ENCODE assay signal across 19 mouse cellular contexts in genomic region chr4:154567942-154568341, GRCm38 (mm10).
DNase-seq lines count a peak whose midpoint lies in the region; ATAC-seq and TF ChIP-seq lines count a peak whose summit lies in the region.
"Had no signal": no experiment of that assay in that cellular context is flagged by ENCODE, and none has a peak within 500 bp of the region (broad histone marks: within the 10 kb centered on the region; RNA-seq: fewer than 3 reads in every experiment).

No protein-coding gene starts in this region.

- 20% methylated on average over 11 of the region's 11 CpGs for WGBS in lung, embryonic 16.5 days
- 17% methylated on average over 11 of the region's 11 CpGs for WGBS in embryonic facial prominence, embryonic 12.5 days
- 12% methylated on average over 11 of the region's 11 CpGs for WGBS in limb, embryonic 11.5 days

- H3K9ac ChIP-seq in lung, embryonic 16.5 days (ENCODE audit: low read length): no peak overlapping the region
- no peak overlapping the region for H3K9ac ChIP-seq in embryonic facial prominence, embryonic 12.5 days
- no peak overlapping the region for H3K9ac ChIP-seq in limb, embryonic 11.5 days (ENCODE audit: low read length)

- no peak for TF ChIP-seq CTCF in gastrocnemius, adult 2 months (IDR thresholded peaks at IDR 0.05)

- H3K9me3 ChIP-seq in lung, embryonic 16.5 days (ENCODE audit: control insufficient read depth, low read length): no peaks in the 10 kb centered on the region
- H3K9me3 ChIP-seq in embryonic facial prominence, embryonic 12.5 days: no peaks in the 10 kb centered on the region
- no peaks in the 10 kb centered on the region for H3K9me3 ChIP-seq in limb, embryonic 11.5 days (ENCODE audit: control insufficient read depth, low read length)
- H3K9me3 ChIP-seq: megakaryocyte, embryonic 14.5 days had no signal

- no peak for DNase-seq in gastrocnemius, adult 2 months
- DNase-seq in gastrocnemius, postnatal 14 days: no peak
- DNase-seq in lung, postnatal 14 days: no peak
- peak; percentile 51 for DNase-seq in limb, embryonic 11.5 days (ENCODE audit: low spot score)
- DNase-seq in cerebellum, postnatal 4 days (ENCODE audit: low spot score in 2 of 2): no peak
- DNase-seq: adrenal gland, postnatal 14 days; B cell, adult 2 months; cerebellum, adult 11-12 months; gastrocnemius, postnatal 36 days; heart, postnatal 14 days; kidney, adult 8-10 months; kidney, postnatal 25 days; lung, adult 2 months; right cerebral cortex, adult 18-20 months; spleen, adult 18-20 months had no signal

- H3K4me1 ChIP-seq in lung, embryonic 16.5 days (replicated peaks; ENCODE audit: control insufficient read depth, insufficient read depth, low read length): peaks cover 26% of the 10 kb centered on the region
- peaks cover 63% of the 10 kb centered on the region for H3K4me1 ChIP-seq in embryonic facial prominence, embryonic 12.5 days
- H3K4me1 ChIP-seq in limb, embryonic 11.5 days (ENCODE audit: control insufficient read depth, insufficient read depth, low read length): peaks cover 68% of the 10 kb centered on the region
- H3K4me1 ChIP-seq: megakaryocyte, embryonic 14.5 days had no signal

- H3K4me3 ChIP-seq in gastrocnemius, adult 2 months: no peak overlapping the region
- H3K4me3 ChIP-seq in lung, embryonic 16.5 days (ENCODE audit: low read length): no peak overlapping the region
- no peak overlapping the region for H3K4me3 ChIP-seq in embryonic facial prominence, embryonic 12.5 days
- H3K4me3 ChIP-seq in limb, embryonic 11.5 days (ENCODE audit: low read depth, low read length): no peak overlapping the region
- H3K4me3 ChIP-seq: megakaryocyte, embryonic 14.5 days had no signal

- 0 out of 2 replicates have a peak overlapping the region, but pooled peaks have one; percentile 5 for H3K27ac ChIP-seq in gastrocnemius, adult 2 months
- H3K27ac ChIP-seq in lung, embryonic 16.5 days (ENCODE audit: low read length): no peak overlapping the region; the same call in 1 of the 2 replicates
- H3K27ac ChIP-seq in embryonic facial prominence, embryonic 12.5 days: 0 out of 2 replicates have a peak overlapping the region, but pooled peaks have one; percentile 26
- 0 out of 2 replicates have a peak overlapping the region, but pooled peaks have one; percentile 21 for H3K27ac ChIP-seq in limb, embryonic 11.5 days (replicated peaks; ENCODE audit: low read depth, low read length)

- no peaks in the 10 kb centered on the region for H3K27me3 ChIP-seq in lung, embryonic 16.5 days (ENCODE audit: control insufficient read depth, insufficient read depth, low read depth, low read length)
- peaks cover 3% of the 10 kb centered on the region; the same call in 1 of the 2 replicates for H3K27me3 ChIP-seq in embryonic facial prominence, embryonic 12.5 days
- no peaks in the 10 kb centered on the region for H3K27me3 ChIP-seq in limb, embryonic 11.5 days (ENCODE audit: control insufficient read depth, insufficient read depth, low read length)

- no peak overlapping the region for H3K4me2 ChIP-seq in lung, embryonic 16.5 days (ENCODE audit: low read depth, low read length)
- peak overlapping the region; percentile 14; the same call in 1 of the 2 replicates for H3K4me2 ChIP-seq in embryonic facial prominence, embryonic 12.5 days (replicated peaks)
- H3K4me2 ChIP-seq in limb, embryonic 11.5 days (ENCODE audit: low read depth, severe bottlenecking): peak overlapping the region; percentile 25

- H3K36me3 ChIP-seq in lung, embryonic 16.5 days (ENCODE audit: control insufficient read depth, insufficient read depth, low read length): no peaks in the 10 kb centered on the region
- peaks cover 3% of the 10 kb centered on the region; the same call in 1 of the 2 replicates for H3K36me3 ChIP-seq in embryonic facial prominence, embryonic 12.5 days
- no peaks in the 10 kb centered on the region for H3K36me3 ChIP-seq in limb, embryonic 11.5 days (ENCODE audit: control insufficient read depth, insufficient read depth, low read length)

- ATAC-seq in lung, embryonic 16.5 days (ENCODE audit: low read depth): peak; percentile 37
- ATAC-seq in embryonic facial prominence, embryonic 12.5 days (ENCODE audit: insufficient number of reproducible peaks, insufficient read depth, low FRiP score, low TSS enrichment): no peak
- no peak for ATAC-seq in limb, embryonic 11.5 days (ENCODE audit: insufficient number of reproducible peaks, low FRiP score, low TSS enrichment, low read depth)
- ATAC-seq: inflammation-experienced regulatory T-cells, adult 6 months had no signal

- intact Hi-C loops in gastrocnemius, adult 2 months (cut with DNase I): no loop called here
- intact Hi-C loops in gastrocnemius, postnatal 14 days (cut with DNase I; ENCODE audit: low total_unique reads): no loop called here
